Mouse (Mus musculus) G1E (cell line): ENCODE results near the gene Auts2.

ENCODE experiments used
- CTCF ChIP-seq: IDR thresholded peaks from 2 replicates; pipeline ENCODE4 v1.5.1; 2012; ENCODE audit warnings: low read depth, low read length, inconsistent platforms, mixed read lengths
- GATA1 ChIP-seq: IDR thresholded peaks from 2 replicates; pipeline ENCODE4 v1.6.1; 2012; ENCODE audit warnings: borderline replicate concordance, low read length, inconsistent platforms, mixed read lengths
- GATA2 ChIP-seq: IDR thresholded peaks from 2 replicates; pipeline ENCODE4 v1.6.1; 2012; ENCODE audit warnings: low read depth, low read length, inconsistent platforms, borderline replicate concordance
- POLR2AphosphoS5 ChIP-seq: IDR thresholded peaks from 2 replicates; pipeline ENCODE4 v1.6.1; 2012; ENCODE audit warnings: low read depth, low read length, inconsistent platforms; ENCODE audit not compliant: insufficient replicate concordance
- TAL1 ChIP-seq: conservative IDR thresholded peaks from 2 replicates; pipeline ENCODE4 v1.6.1; 2012; ENCODE audit warnings: low read depth, low read length, inconsistent platforms, mixed read lengths

DNA sequence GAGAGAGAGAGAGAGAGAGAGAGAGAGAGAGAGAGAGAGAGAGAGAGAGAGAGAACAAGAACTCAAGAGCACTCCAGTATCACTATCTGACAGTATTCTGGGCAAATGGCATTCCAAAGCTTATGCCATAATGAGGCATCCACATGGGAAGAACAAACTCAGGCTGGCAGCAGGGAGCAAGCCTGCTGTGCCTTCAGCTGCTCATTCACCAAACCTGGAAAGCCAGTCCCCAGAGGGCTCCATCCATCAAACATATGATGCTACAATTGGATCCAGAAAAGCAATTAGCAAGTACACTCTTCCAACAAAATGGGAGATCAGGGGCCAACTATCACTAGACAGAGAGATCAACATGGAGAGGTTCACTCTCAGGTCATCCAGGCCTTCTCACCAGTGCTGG is 531.3 kb downstream of the Auts2 start:
- no peak for TF ChIP-seq CTCF
- no peak for TF ChIP-seq GATA2
- no peak for TF ChIP-seq POLR2AphosphoS5
- no peak for TF ChIP-seq GATA1
- no peak for TF ChIP-seq TAL1
